Mouse (Mus musculus): ENCODE data around the gene Rnf183.

DNA sequence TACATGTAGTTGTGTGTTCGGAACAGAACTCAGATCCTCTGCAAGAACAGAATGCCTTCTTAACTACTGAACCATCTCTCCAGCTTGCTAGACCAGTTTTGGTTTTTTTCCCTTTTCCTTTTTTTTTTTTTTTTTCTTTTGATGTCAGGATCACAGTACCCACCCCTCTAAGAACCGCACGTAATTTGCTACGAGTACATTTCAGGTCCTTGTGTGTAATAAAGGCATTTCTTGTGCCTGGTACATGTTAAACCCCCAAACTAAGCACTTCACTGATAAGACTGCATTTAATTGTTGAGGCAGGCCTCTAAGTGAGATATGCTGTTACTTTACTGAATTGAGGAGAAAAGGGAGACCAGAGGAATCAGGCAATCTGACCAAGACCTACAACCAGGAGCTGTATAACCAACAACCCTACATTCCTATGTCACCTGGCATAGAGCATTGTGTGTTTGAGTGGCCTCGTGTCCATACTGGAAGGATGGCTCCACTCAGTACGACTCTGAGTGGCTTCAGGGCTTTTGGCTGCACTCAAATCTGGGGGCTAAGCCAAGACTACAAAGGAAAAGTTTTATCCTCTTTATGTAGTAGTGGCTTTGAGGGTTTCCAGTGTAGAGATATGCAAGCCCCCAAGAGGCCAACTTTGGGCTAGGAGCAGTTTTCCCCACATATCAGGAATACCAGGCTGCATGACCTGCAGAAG lies 42.6 kb upstream of the Rnf183 start:
- TF ChIP-seq CTCF (IDR thresholded peaks at IDR 0.05) (no peak), EP300 (IDR thresholded peaks at IDR 0.05) (peak; percentile 16; the same call in 1 of the 2 replicates)
